ENCODE assay signal across 8 mouse cellular contexts in genomic region chr3:69125891-69126508, GRCm38 (mm10). TPM values are rescaled to one million over a fixed set of nuclear protein-coding genes. Genes with fewer than 3 reads are reported as not detected.
DNase-seq lines count a peak whose midpoint lies in the region; ATAC-seq and TF ChIP-seq lines count a peak whose summit lies in the region.

No protein-coding gene starts in this region.

- under 1% methylated on average over 35 of the region's 35 CpGs for WGBS in kidney, embryonic 16.5 days
- WGBS in lung, adult 2 months: under 1% methylated on average over 35 of the region's 35 CpGs
- under 1% methylated on average over 35 of the region's 35 CpGs for WGBS in neural tube, embryonic 14.5 days

- 0 out of 2 replicates have a peak, but pooled peaks have one; percentile 28 for ATAC-seq in G1E (ENCODE audit: extremely low read depth, insufficient number of reproducible peaks, low FRiP score, poor library complexity, severe bottlenecking)
- ATAC-seq in granulocyte monocyte progenitor cell, adult 5-6 weeks (replicated peaks; ENCODE audit: poor library complexity, severe bottlenecking): peak; percentile 24
- ATAC-seq in kidney, embryonic 16.5 days (ENCODE audit: low FRiP score, low TSS enrichment): no peak
- ATAC-seq in neural tube, embryonic 14.5 days (ENCODE audit: low read depth): no peak

- no peaks in the 10 kb centered on the region for H3K36me3 ChIP-seq in G1E (replicated peaks)
- H3K36me3 ChIP-seq in kidney, embryonic 16.5 days (ENCODE audit: insufficient read depth, low read length): no peaks in the 10 kb centered on the region
- no peaks in the 10 kb centered on the region for H3K36me3 ChIP-seq in neural tube, embryonic 14.5 days (ENCODE audit: control insufficient read depth, insufficient read depth, low read length)

- peak overlapping the region; percentile 97 for H3K9ac ChIP-seq in kidney, embryonic 16.5 days (replicated peaks; ENCODE audit: low read length)
- peak overlapping the region; percentile 93 for H3K9ac ChIP-seq in neural tube, embryonic 14.5 days (replicated peaks; ENCODE audit: low read depth, low read length)

- TF ChIP-seq POLR2A in lung, adult 2 months (IDR thresholded peaks at IDR 0.05; ENCODE audit: borderline replicate concordance, extremely low read depth, low read depth, low read length): no peak

- DNase-seq in 3T3-L1 (ENCODE audit: low read depth, low spot score) (peak; percentile 80), G1E (ENCODE audit: low spot score) (peak; percentile 29)
- peak; percentile 37 for DNase-seq in cerebellum, adult 9-10 months
- DNase-seq in lung, adult 2 months: no peak
- DNase-seq in gastrocnemius, postnatal 10 days: no peak

- no peak for TF ChIP-seq CTCF in G1E (IDR thresholded peaks at IDR 0.05; ENCODE audit: low read depth, low read length)
- no peak for TF ChIP-seq CTCF in lung, adult 2 months (IDR thresholded peaks at IDR 0.05; ENCODE audit: insufficient read depth, low read length)

- peak overlapping the region; percentile 84 for H3K4me3 ChIP-seq in G1E (ENCODE audit: low read depth, low read length)
- H3K4me3 ChIP-seq in kidney, embryonic 16.5 days (ENCODE audit: low read length): peak overlapping the region; percentile 97
- peak overlapping the region; percentile 83 for H3K4me3 ChIP-seq in lung, adult 2 months (replicated peaks; ENCODE audit: extremely low read depth, low read depth, low read length)
- H3K4me3 ChIP-seq in neural tube, embryonic 14.5 days (ENCODE audit: low read depth, low read length): peak overlapping the region; percentile 92

- peak overlapping the region; percentile 96 for H3K27ac ChIP-seq in kidney, embryonic 16.5 days (ENCODE audit: low read length)
- peak overlapping the region; percentile 96 for H3K27ac ChIP-seq in neural tube, embryonic 14.5 days (ENCODE audit: low read depth, low read length)

- H3K4me1 ChIP-seq in G1E (ENCODE audit: insufficient read depth, low read depth, low read length): peaks cover 19% of the 10 kb centered on the region
- peaks cover 15% of the 10 kb centered on the region for H3K4me1 ChIP-seq in kidney, embryonic 16.5 days (ENCODE audit: insufficient read depth, low read length)
- H3K4me1 ChIP-seq in lung, adult 2 months (ENCODE audit: control insufficient read depth, insufficient read depth, low read length): peaks cover 3% of the 10 kb centered on the region; the same call in 1 of the 2 replicates
- H3K4me1 ChIP-seq in neural tube, embryonic 14.5 days (ENCODE audit: control insufficient read depth, insufficient read depth, low read length): peaks cover 17% of the 10 kb centered on the region

- H3K9me3 ChIP-seq in G1E (replicated peaks): no peaks in the 10 kb centered on the region
- H3K9me3 ChIP-seq in kidney, embryonic 16.5 days (ENCODE audit: low read length): no peaks in the 10 kb centered on the region
- no peaks in the 10 kb centered on the region for H3K9me3 ChIP-seq in neural tube, embryonic 14.5 days (ENCODE audit: control insufficient read depth, low read length)

- peak overlapping the region; percentile 87 for H3K4me2 ChIP-seq in kidney, embryonic 16.5 days (replicated peaks; ENCODE audit: low read depth, low read length)
- peak overlapping the region; percentile 68 for H3K4me2 ChIP-seq in neural tube, embryonic 14.5 days (ENCODE audit: low read depth, low read length)

- no peaks in the 10 kb centered on the region for H3K27me3 ChIP-seq in G1E (ENCODE audit: insufficient read depth, low read length)
- H3K27me3 ChIP-seq in kidney, embryonic 16.5 days (ENCODE audit: insufficient read depth, low read length): peaks cover 2% of the 10 kb centered on the region; the same call in 1 of the 2 replicates
- no peaks in the 10 kb centered on the region; the same call in 1 of the 2 replicates for H3K27me3 ChIP-seq in neural tube, embryonic 14.5 days (ENCODE audit: control insufficient read depth, insufficient read depth, low read length)

RNA-seq across cellular contexts. Expression of gene Kpna4, which starts 0.9 kb away (rescaled TPM):
- total RNA-seq in G1E (2014; fragmentation: Nextera tagmentation) (126 and 138 TPM in 2 replicates), G1E (2017) (52.4 and 66.7 TPM in 2 replicates)
- polyA plus RNA-seq in G1E (2012): 14.4 and 15.6 TPM in 2 replicates
- total RNA-seq in granulocyte monocyte progenitor cell, adult 5-6 weeks (2014; fragmentation: Nextera tagmentation): 51.9 and 55.0 TPM in 2 replicates
- total RNA-seq in granulocyte monocyte progenitor cell, adult 5-6 weeks (2017): 59.9 and 61.4 TPM in 2 replicates
- 27.8 and 30.6 TPM in 2 replicates for polyA plus RNA-seq in kidney, embryonic 16.5 days (2015; fragmentation: Nextera tagmentation; extraction: Ambion mirVana)
- 10.1 and 13.1 TPM in 2 replicates for polyA plus RNA-seq in lung, adult 2 months (2012; rRNA removed)
- 38.1 and 40.3 TPM in 2 replicates for polyA plus RNA-seq in neural tube, embryonic 14.5 days (2014; fragmentation: Nextera tagmentation; extraction: Ambion mirVana)
- 10 to 100 TPM; 64.7 to 65.1 TPM for total RNA-seq in gastrocnemius, postnatal 10 days (2021)

Comparison
In these comparisons a context has a peak if more than half of its experiments do, and no peak if none do; other contexts are left out.
1. DNase-seq: peak in 3T3-L1 (single experiment), G1E (single experiment) and cerebellum, adult 9-10 months (single experiment); none in lung, adult 2 months (single experiment) and gastrocnemius, postnatal 10 days (single experiment).
2. ATAC-seq: peak in G1E (single experiment) and granulocyte monocyte progenitor cell, adult 5-6 weeks (single experiment); none in kidney, embryonic 16.5 days (single experiment) and neural tube, embryonic 14.5 days (single experiment).
3. Peak in every context shown above with its lines, with median percentiles within 50 percentile points of each other: H3K4me3 ChIP-seq.